8 mouse cellular contexts compared by ENCODE assay signal in the genomic region with DNA sequence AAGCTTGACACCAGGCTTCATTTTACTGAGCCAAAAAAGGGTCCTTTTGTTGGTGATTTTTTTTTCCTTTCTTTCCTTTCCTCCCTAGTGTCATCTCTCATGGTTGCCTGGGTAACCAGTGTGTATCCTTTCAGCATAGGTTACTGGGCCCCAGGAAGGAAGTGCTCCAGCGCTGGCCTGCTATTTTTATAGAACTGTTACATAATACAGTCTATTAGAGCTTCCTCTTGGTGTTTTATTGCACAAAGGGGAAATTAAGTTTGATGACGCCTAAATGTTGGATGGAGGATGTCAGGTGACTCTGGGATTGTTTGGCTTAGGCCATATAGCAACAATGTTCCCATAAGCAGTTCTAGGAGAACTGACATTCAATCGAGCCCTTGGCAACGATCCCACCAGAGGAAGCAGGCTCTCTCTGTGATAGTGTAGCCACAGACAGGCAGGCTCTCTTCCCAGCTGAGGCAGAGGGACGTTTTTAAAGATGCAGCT. TPM values are rescaled to one million over a fixed set of nuclear protein-coding genes. Genes with fewer than 3 reads are reported as not detected.
DNase-seq lines count a peak whose midpoint lies in the region; ATAC-seq lines count a peak whose summit lies in the region.

No protein-coding gene starts in this region.

- intact Hi-C loops in gastrocnemius, postnatal 14 days (cut with DNase I; ENCODE audit: low total_unique reads), result no loop called here

- ATAC-seq in inflammation-experienced regulatory T-cells, adult 6 months, result peak; percentile 88

- peak; percentile 36 for DNase-seq in ovary, postnatal 14 days (ENCODE audit: low spot score)
- DNase-seq in ovary, postnatal 10 days (ENCODE audit: low spot score), result no peak
- DNase-seq in cerebellum, postnatal 36 days, result peak; percentile 70 to 80
- peak; percentile 76 for DNase-seq in gastrocnemius, postnatal 14 days
- peak; percentile 58 to 70 for DNase-seq in left cerebral cortex, adult 18-20 months (ENCODE audit: low spot score in 2 of 2)
- peak; percentile 87 for DNase-seq in lung, postnatal 10 days
- peak; percentile 84 to 87 for DNase-seq in right cerebral cortex, postnatal 10 days (ENCODE audit: low spot score in 2 of 2)

RNA-seq across cellular contexts. Expression of a gene that starts 45.0 kb away (rescaled TPM):
- total RNA-seq in gastrocnemius, postnatal 14 days (2021), result under 1 TPM in 1 of 2 experiments, not detected in 1; 0.27 TPM
- 1 to 10 TPM; 1.0 to 2.0 (median 1.6) TPM for polyA plus RNA-seq in inflammation-experienced regulatory T-cells, adult 6 months (2017; shearing (Covaris generic))
- 1 to 10 TPM; 3.2 to 3.9 TPM for total RNA-seq in left cerebral cortex, adult 18-20 months (2021)
